Mouse (Mus musculus): ENCODE results near the gene Ankrd49.
A peak's percentile ranks its signal among the peaks of the same experiment; 100 is the strongest.

Ankrd49 gene

DNA sequence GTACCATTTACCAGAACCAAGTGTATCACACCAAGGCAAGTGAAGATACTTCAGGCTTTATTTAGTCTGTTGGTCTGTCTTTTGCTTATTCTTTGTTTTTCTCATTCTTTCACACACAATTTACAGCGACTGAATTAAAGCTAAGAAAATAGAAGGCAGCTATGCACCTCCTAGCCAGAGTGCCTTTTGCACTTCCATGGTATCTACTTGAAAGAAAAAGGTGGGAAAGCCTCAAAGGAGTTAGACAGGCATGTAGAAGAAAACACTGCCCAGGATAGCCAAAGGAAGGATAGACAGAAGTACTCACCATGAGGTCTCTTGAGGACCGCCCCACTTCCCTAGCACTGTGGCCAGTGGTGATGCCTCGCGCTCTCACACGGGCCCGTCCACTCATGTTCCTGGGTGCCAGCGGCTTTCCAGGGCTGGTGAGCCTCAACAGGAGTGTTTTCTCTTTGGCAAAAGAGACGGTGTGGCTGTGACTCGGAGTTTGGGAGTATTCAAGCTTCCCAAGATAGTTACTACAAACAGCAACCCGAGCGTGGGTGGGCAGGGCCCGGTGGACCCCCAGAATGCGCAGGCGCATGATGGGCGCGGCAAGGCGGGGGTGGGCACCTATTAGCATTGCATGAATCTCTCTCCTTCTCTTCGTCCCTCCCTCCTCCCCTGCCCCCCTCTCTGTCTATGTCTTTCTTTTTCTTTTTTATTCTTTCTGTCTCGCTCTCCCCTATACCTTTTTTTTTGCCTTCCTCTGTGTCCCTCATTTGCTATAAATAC, 44.3 kb downstream of the Ankrd49 start, which contains the start of gene Piwil4:
TSS of gene Piwil4 (minus strand) at position 583 of the 774 bp plus-strand sequence.
- DNase-seq: no peak

DNA sequence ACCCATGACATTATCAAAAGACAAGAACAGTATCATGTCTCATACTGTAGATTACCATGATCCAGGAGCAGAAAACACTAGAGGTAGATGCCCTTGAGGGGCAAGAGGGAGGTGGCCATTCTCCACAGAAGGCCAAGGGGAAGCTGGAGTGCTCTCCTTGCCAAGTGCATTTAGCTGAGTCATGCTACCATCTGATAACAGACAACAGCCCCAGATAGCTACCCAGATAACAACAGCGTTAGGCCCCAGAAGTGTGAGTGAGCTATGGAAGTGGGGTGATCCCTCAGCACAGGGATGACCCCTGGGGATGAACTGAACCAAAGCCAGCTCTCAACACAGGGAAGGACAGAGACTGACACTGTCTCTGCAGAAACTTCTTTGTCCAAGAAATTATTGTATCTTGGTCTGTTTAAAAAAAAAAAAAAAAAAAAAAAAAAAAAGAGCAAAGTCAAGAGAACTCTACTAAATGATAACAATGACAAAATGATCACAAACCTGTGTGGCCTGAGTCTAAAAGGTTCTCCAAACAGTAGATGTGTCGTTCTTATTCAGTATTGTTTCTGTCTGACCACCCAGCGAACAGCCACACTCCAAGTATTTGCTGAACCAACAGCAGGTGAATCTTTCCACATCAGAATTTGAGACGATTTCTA, 45.0 kb downstream of the Ankrd49 start:
- DNase-seq: no peak

DNA sequence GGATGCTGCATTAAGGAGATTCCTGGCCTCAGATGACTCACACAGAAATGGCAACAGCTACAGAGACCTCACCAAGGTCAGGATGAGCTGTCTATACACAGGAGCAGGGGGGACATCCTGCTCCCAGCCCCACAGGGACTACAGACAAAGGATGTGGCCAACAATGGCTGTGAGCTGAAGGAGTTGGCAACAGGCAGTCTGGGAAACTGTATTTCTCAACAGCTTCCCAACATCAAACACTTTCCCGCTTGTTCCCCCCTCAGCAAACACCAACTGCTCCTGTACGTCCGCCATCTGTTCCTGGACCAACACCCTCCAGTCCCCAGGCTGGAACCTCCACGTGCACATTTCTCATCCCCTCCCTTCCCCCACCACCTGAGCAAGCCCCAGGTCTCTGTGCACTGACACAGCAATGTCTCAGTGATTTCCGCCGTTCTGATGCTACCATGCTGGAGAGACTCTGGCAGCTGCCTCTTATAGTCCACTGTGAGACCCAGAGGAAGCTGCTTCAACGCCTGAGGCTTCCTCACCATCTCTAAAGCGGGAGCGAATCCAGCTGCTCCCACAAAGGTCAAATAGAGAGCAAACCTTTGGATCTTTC, 53.6 kb downstream of the Ankrd49 start:
- peak; percentile 15 for DNase-seq
